Mouse (Mus musculus): ENCODE measurements around the gene Ephb1.

The Ephb1 gene

GRCm38 (mm10) chr9:102039011-102039733 is 315.3 kb downstream of the Ephb1 start:
- DNase-seq: peak; percentile 20 to 45

- DNase-seq: no peak
Measured at GRCm38 (mm10) chr9:102036132-102036531, 318.4 kb downstream of the Ephb1 start.

GRCm38 (mm10) chr9:102033231-102033630 is 321.3 kb downstream of the Ephb1 start:
- no peak for DNase-seq

- DNase-seq: no peak
Measured at GRCm38 (mm10) chr9:102032376-102032775, 322.1 kb downstream of the Ephb1 start.

GRCm38 (mm10) chr9:102029661-102030060 is 324.8 kb downstream of the Ephb1 start:
- no peak for DNase-seq

- peak; percentile 46 for DNase-seq
Measured at GRCm38 (mm10) chr9:102026136-102026535, 328.4 kb downstream of the Ephb1 start.

- DNase-seq: peak; percentile 28 to 40
Measured at GRCm38 (mm10) chr9:102025141-102025540, 329.4 kb downstream of the Ephb1 start.

- no peak for DNase-seq
Measured at GRCm38 (mm10) chr9:102015516-102015915, 339.0 kb downstream of the Ephb1 start.

GRCm38 (mm10) chr9:102007706-102008105 is 346.8 kb downstream of the Ephb1 start:
- no peak for DNase-seq

GRCm38 (mm10) chr9:102006539-102006938 is 348.0 kb downstream of the Ephb1 start:
- DNase-seq: peak; percentile 13 to 27

- DNase-seq: no peak
Measured at GRCm38 (mm10) chr9:102002920-102003319, 351.6 kb downstream of the Ephb1 start.

GRCm38 (mm10) chr9:102002186-102002585 is 352.3 kb downstream of the Ephb1 start:
- DNase-seq: no peak

GRCm38 (mm10) chr9:102001633-102002165 is 352.8 kb downstream of the Ephb1 start:
- DNase-seq: no peak

GRCm38 (mm10) chr9:101999690-102000089 is 354.8 kb downstream of the Ephb1 start:
- no peak for DNase-seq

GRCm38 (mm10) chr9:101996771-101997500 is 357.6 kb downstream of the Ephb1 start:
- DNase-seq: no peak

- no peak for DNase-seq
Measured at GRCm38 (mm10) chr9:101996183-101996582, 358.3 kb downstream of the Ephb1 start.

- DNase-seq: no peak
Measured at GRCm38 (mm10) chr9:101995423-101996156, 358.9 kb downstream of the Ephb1 start.

GRCm38 (mm10) chr9:101994086-101994485 is 360.4 kb downstream of the Ephb1 start:
- DNase-seq: no peak

- DNase-seq: no peak
Measured at GRCm38 (mm10) chr9:101990836-101991235, 363.7 kb downstream of the Ephb1 start.

- peak in 1 of 2 experiments; percentile 10 for DNase-seq
Measured at GRCm38 (mm10) chr9:101990032-101990431, 364.5 kb downstream of the Ephb1 start.

GRCm38 (mm10) chr9:101986910-101987309 is 367.6 kb downstream of the Ephb1 start:
- DNase-seq: no peak

GRCm38 (mm10) chr9:101982378-101982777 is 372.1 kb downstream of the Ephb1 start:
- DNase-seq: no peak

GRCm38 (mm10) chr9:101981161-101981560 is 373.3 kb downstream of the Ephb1 start:
- no peak for DNase-seq
